Mouse (Mus musculus) heart, embryonic 11.5 days (tissue): ENCODE data around the gene Adcyap1r1. TPM values are rescaled to one million over a fixed set of nuclear protein-coding genes. Genes with fewer than 3 reads are reported as not detected.

Source experiments
- ATAC-seq: fragments of 200-750 bp; cut with Nextera tagmentation; replicated peaks from 2 replicates; pipeline ENCODE4 v1.8.0; 2017; ENCODE audit warnings: moderate library complexity; ENCODE audit not compliant: insufficient number of reproducible peaks, low FRiP score, low TSS enrichment
- H3K27ac ChIP-seq: fragments of 300-500 bp; sonication (generic); 2 replicates; pipeline ENCODE4 v1.5.1; 2014; ENCODE audit warnings: mild to moderate bottlenecking, low read depth, low read length
- H3K27me3 ChIP-seq: fragments of 300-500 bp; sonication (generic); 2 replicates; pipeline ENCODE4 v1.6.1; 2014; ENCODE audit warnings: mild to moderate bottlenecking, low read length, mixed read lengths; ENCODE audit not compliant: control insufficient read depth, insufficient read depth
- H3K36me3 ChIP-seq: fragments of 300-500 bp; sonication (generic); 2 replicates; pipeline ENCODE4 v1.6.1; 2014; ENCODE audit warnings: mild to moderate bottlenecking, low read length, moderate library complexity, mixed read lengths; ENCODE audit not compliant: control insufficient read depth, insufficient read depth
- H3K4me1 ChIP-seq: fragments of 300-500 bp; sonication (generic); 2 replicates; pipeline ENCODE4 v1.6.1; 2014; ENCODE audit warnings: low read length; ENCODE audit not compliant: control insufficient read depth, insufficient read depth
- H3K4me2 ChIP-seq: fragments of 300-500 bp; sonication (generic); 2 replicates; pipeline ENCODE4 v1.6.1; 2014; ENCODE audit warnings: mild to moderate bottlenecking, moderate library complexity
- H3K4me3 ChIP-seq: fragments of 300-500 bp; sonication (generic); 2 replicates; pipeline ENCODE4 v1.5.1; 2014; ENCODE audit warnings: low read depth, low read length
- H3K9ac ChIP-seq: fragments of 300-500 bp; sonication (generic); 2 replicates; pipeline ENCODE4 v1.6.1; 2014; ENCODE audit warnings: mild to moderate bottlenecking, low read depth, low read length, moderate library complexity
- H3K9me3 ChIP-seq: fragments of 300-500 bp; sonication (generic); replicated peaks from 2 replicates; pipeline ENCODE4 v1.6.1; 2016; ENCODE audit warnings: low read length; ENCODE audit not compliant: control insufficient read depth
- WGBS: fragments of 180-500 bp; shearing (Covaris S2); extraction: QIAGEN DNeasy Blood & Tissue Kit; methylation state at CpG from one replicate; pipeline ENCODE4 v1.1.7; 2014; ENCODE audit not compliant: insufficient replicate concordance; 5-methylcytosine and 5-hydroxymethylcytosine counted together
- polyA plus RNA-seq: library from polyadenylated mRNA; unstranded; fragments of >200 nt; fragmentation: Nextera tagmentation; extraction: Ambion mirVana; gene quantifications from 2 replicates; pipeline ENCODE4 v1.2.1, GENCODE M21; 2014

Adcyap1r1 gene
- polyA plus RNA-seq, 1 experiment from 2014 or later, result 2.6 TPM

GRCm38 (mm10) chr6:55470691-55471090 is 18.9 kb downstream of the Adcyap1r1 start:
- ATAC-seq, result no peak
- H3K27ac ChIP-seq, result no peak overlapping the region
- H3K9ac ChIP-seq, result no peak overlapping the region
- no peaks in the 10 kb centered on the region for H3K36me3 ChIP-seq
- H3K4me1 ChIP-seq, result no peaks in the 10 kb centered on the region
- 81% methylated on average over 5 of the region's 5 CpGs for WGBS
- no peaks in the 10 kb centered on the region for H3K9me3 ChIP-seq
- no peak overlapping the region for H3K4me2 ChIP-seq
- peaks cover 14% of the 10 kb centered on the region for H3K27me3 ChIP-seq
- no peak overlapping the region for H3K4me3 ChIP-seq

GRCm38 (mm10) chr6:55472381-55472780 is 20.6 kb downstream of the Adcyap1r1 start:
- 55% methylated on average over 2 of the region's 2 CpGs for WGBS
- no peak for ATAC-seq
- Histone ChIP-seq H3K9me3 (no peaks in the 10 kb centered on the region), H3K27ac (no peak overlapping the region), H3K4me3 (no peak overlapping the region), H3K9ac (no peak overlapping the region), H3K4me2 (no peak overlapping the region), H3K4me1 (no peaks in the 10 kb centered on the region), H3K36me3 (no peaks in the 10 kb centered on the region), H3K27me3 (peaks cover 18% of the 10 kb centered on the region)

DNA sequence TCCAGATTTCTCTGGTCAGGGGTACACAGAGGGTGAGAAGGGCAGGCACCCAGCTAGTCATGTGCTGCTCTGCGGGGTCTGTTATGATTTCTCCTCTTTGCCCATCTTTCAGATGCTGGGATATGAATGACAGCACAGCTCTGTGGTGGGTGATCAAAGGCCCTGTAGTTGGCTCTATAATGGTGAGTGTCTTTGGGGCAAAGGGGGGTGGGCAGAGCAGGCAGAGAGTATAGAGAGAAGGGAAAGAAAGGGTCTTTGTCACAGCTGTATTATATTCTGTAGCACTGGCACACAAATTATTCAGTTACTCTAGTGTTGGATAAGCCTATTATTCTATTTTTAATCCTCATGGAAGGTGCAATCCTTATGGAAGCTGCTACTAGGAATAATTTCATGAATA is 29.2 kb downstream of the Adcyap1r1 start:
- Histone ChIP-seq H3K9me3 (no peaks in the 10 kb centered on the region), H3K27ac (no peak overlapping the region), H3K9ac (no peak overlapping the region), H3K36me3 (no peaks in the 10 kb centered on the region), H3K4me1 (no peaks in the 10 kb centered on the region; the same call in 1 of the 2 replicates), H3K4me2 (no peak overlapping the region), H3K4me3 (no peak overlapping the region), H3K27me3 (peaks cover 5% of the 10 kb centered on the region; the same call in 1 of the 2 replicates)
- WGBS, result 100% methylated on average over 1 of the region's 1 CpGs
- no peak for ATAC-seq

GRCm38 (mm10) chr6:55482471-55482870 is 30.7 kb downstream of the Adcyap1r1 start:
- Histone ChIP-seq H3K27me3 (0 out of 2 replicates have a peak, but pooled peaks cover 2% of the 10 kb centered on the region), H3K4me3 (no peak overlapping the region), H3K9me3 (no peaks in the 10 kb centered on the region), H3K4me2 (no peak overlapping the region), H3K27ac (no peak overlapping the region), H3K4me1 (peaks cover under 1% of the 10 kb centered on the region; the same call in 1 of the 2 replicates), H3K36me3 (no peaks in the 10 kb centered on the region), H3K9ac (no peak overlapping the region)
- WGBS, result 81% methylated on average over 1 of the region's 1 CpGs
- ATAC-seq, result no peak

DNA sequence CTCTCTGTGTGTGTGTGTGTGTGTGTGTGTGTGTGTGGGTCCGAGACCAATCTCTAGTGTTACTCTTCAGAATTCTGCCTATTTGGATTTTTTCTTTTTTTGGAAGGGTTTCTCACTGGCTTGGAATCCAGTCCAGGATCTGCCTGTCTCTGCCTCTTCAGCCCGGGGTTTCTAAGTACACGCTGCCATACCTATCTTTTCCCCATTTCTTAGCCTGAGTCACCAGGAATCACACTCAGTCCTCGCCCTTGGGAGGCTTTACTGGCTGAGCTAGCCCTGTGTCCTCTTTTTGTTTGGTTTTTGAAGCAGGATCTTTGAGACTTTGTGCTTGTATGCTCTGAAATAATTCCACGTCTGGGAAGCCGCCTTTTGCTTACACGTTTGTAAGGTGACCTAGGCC is 31.6 kb downstream of the Adcyap1r1 start:
- 74% methylated on average over 7 of the region's 7 CpGs for WGBS
- no peak overlapping the region for H3K4me3 ChIP-seq

DNA sequence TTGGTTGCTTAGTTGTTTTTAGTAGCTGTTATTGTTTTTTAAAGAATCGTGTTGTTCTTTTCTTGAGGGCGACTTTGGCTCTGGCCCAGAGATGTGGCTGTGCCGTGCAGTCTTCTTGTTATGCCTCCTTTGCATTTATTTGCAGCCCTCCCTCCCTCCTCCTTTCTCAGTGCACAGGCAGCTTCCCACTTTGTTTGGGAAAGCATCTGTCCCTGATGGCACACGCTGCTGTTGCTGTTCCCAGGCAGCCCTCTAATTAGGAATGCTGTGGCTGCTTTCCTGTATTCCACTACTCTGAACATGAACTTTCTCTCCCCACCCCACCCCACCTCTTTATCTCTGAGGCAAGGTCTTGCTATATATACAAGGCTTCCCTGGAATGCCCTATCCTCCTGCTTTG is 32.4 kb downstream of the Adcyap1r1 start:
- no peaks in the 10 kb centered on the region for H3K9me3 ChIP-seq
- peaks cover 5% of the 10 kb centered on the region; the same call in 1 of the 2 replicates for H3K4me1 ChIP-seq
- no peak overlapping the region for H3K27ac ChIP-seq
- no peak overlapping the region for H3K4me3 ChIP-seq
- H3K36me3 ChIP-seq, result no peaks in the 10 kb centered on the region
- no peaks in the 10 kb centered on the region for H3K27me3 ChIP-seq
- no peak overlapping the region for H3K9ac ChIP-seq
- no peak overlapping the region for H3K4me2 ChIP-seq
- no peak for ATAC-seq
- WGBS, result 51% methylated on average over 4 of the region's 4 CpGs

More for the DNA sequence above, 31.6 kb downstream of the Adcyap1r1 start:
- Histone ChIP-seq H3K36me3 (no peaks in the 10 kb centered on the region), H3K9me3 (no peaks in the 10 kb centered on the region), H3K27ac (no peak overlapping the region), H3K27me3 (no peaks in the 10 kb centered on the region), H3K9ac (no peak overlapping the region), H3K4me2 (no peak overlapping the region), H3K4me1 (peaks cover 5% of the 10 kb centered on the region; the same call in 1 of the 2 replicates)
- no peak for ATAC-seq

DNA sequence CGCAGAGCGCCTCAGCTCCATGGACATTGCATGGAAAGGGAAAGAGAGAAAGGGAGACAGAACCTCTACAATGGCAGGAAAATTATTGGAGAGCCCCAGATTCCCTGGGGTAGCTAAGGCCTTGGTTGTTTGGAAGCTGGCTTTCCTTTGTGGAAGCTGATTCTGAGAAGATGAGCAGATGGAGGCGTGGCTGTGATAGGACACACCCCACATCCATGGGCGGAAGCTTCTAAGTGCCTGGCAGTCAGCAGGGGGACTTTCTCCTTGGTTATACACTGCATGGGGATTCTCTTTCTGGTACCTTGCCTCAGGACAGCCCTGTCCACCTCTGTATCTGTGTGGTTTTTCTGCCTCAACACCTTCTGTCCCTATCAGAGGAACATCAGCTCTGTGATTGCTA is 33.4 kb downstream of the Adcyap1r1 start:
- H3K4me1 ChIP-seq, result peaks cover 5% of the 10 kb centered on the region; the same call in 1 of the 2 replicates
- ATAC-seq, result no peak
- no peaks in the 10 kb centered on the region for H3K36me3 ChIP-seq
- 71% methylated on average over 4 of the region's 4 CpGs for WGBS
- H3K4me3 ChIP-seq, result no peak overlapping the region
- no peaks in the 10 kb centered on the region for H3K9me3 ChIP-seq
- H3K9ac ChIP-seq, result no peak overlapping the region
- no peak overlapping the region for H3K4me2 ChIP-seq
- H3K27me3 ChIP-seq, result no peaks in the 10 kb centered on the region
- H3K27ac ChIP-seq, result no peak overlapping the region

- no peaks in the 10 kb centered on the region for H3K27me3 ChIP-seq
- WGBS, result 47% methylated on average over 6 of the region's 6 CpGs
- no peak overlapping the region for H3K4me2 ChIP-seq
- no peak; the same call in 1 of the 2 replicates for ATAC-seq
- no peak overlapping the region for H3K9ac ChIP-seq
- H3K36me3 ChIP-seq, result no peaks in the 10 kb centered on the region
- peaks cover 5% of the 10 kb centered on the region; the same call in 1 of the 2 replicates for H3K4me1 ChIP-seq
- no peaks in the 10 kb centered on the region for H3K9me3 ChIP-seq
- no peak overlapping the region for H3K4me3 ChIP-seq
- H3K27ac ChIP-seq, result no peak overlapping the region
These were observed 35.9 kb downstream of the Adcyap1r1 start for GRCm38 (mm10) chr6:55487726-55488125.

- 87% methylated on average over 4 of the region's 4 CpGs for WGBS
- Histone ChIP-seq H3K9ac (no peak overlapping the region), H3K27ac (no peak overlapping the region), H3K4me1 (no peaks in the 10 kb centered on the region), H3K4me2 (no peak overlapping the region), H3K27me3 (peaks cover 11% of the 10 kb centered on the region), H3K9me3 (no peaks in the 10 kb centered on the region), H3K36me3 (no peaks in the 10 kb centered on the region), H3K4me3 (no peak overlapping the region)
- no peak for ATAC-seq
These were observed 44.4 kb downstream of the Adcyap1r1 start for GRCm38 (mm10) chr6:55496201-55496600.
